Mouse (Mus musculus) kidney, adult 2 months (tissue): ENCODE measurements around the gene Kcng1.

Source experiments
- CTCF ChIP-seq: fragments of 200-500 bp; conservative IDR thresholded peaks from 2 replicates; pipeline ENCODE4 v1.5.1; 2011; ENCODE audit warnings: low read depth, mild to moderate bottlenecking, control low read depth, low read length, moderate library complexity, mixed read lengths; ENCODE audit not compliant: insufficient read depth, insufficient read length
- POLR2A ChIP-seq: fragments of 200-500 bp; IDR thresholded peaks from one replicate; pipeline ENCODE4 v1.6.1; 2011; ENCODE audit warnings: low read depth, low read length, control low read depth

DNA sequence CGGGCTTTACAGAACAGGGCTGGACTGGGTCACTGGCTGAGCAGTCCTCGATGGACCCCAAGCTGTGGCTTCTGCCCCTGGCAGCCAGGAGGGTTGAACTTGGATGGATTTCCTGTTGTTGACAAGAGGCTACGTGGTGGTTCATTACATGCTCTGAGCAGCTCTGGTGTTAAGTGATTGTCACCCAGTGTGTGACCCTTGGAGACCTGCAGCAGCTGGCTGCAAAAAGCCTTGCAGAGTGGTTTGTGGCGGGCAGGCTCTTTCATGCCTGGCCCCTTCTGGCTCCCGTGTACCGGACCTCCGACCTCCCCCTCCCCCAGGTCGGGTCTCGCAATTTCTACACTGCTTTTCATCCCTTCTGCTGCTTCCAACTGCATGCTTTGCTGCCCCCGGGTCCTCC, 10.5 kb upstream of the Kcng1 start:
- no peak for TF ChIP-seq POLR2A
- TF ChIP-seq CTCF, result no peak
